Mouse (Mus musculus): ENCODE data around the gene Hoxd4.

Hoxd4 gene

GRCm38 (mm10) chr2:74679596-74679971 is 32.1 kb upstream of the Hoxd4 start:
- no peak for DNase-seq (ENCODE audit: low read depth)

GRCm38 (mm10) chr2:74679980-74680379 is 31.7 kb upstream of the Hoxd4 start:
- no peak for DNase-seq (ENCODE audit: low read depth)

- DNase-seq (ENCODE audit: low read depth) = no peak
Measured at GRCm38 (mm10) chr2:74680561-74681398, 30.9 kb upstream of the Hoxd4 start.

- no peak for DNase-seq (ENCODE audit: low read depth)
Measured at GRCm38 (mm10) chr2:74681594-74682531, 29.9 kb upstream of the Hoxd4 start.

- no peak for DNase-seq (ENCODE audit: low read depth)
Measured at GRCm38 (mm10) chr2:74682796-74683195, 28.9 kb upstream of the Hoxd4 start.

- no peak for DNase-seq (ENCODE audit: low read depth)
Measured at GRCm38 (mm10) chr2:74683471-74683951, 28.2 kb upstream of the Hoxd4 start.

- no peak for DNase-seq (ENCODE audit: low read depth)
Measured at GRCm38 (mm10) chr2:74684106-74684505, 27.6 kb upstream of the Hoxd4 start.

GRCm38 (mm10) chr2:74685059-74685603 is 26.6 kb upstream of the Hoxd4 start:
- DNase-seq (ENCODE audit: low read depth) = no peak

- DNase-seq (ENCODE audit: low read depth) = no peak
Measured at GRCm38 (mm10) chr2:74686301-74686987, 25.3 kb upstream of the Hoxd4 start.

GRCm38 (mm10) chr2:74686988-74687697 is 24.6 kb upstream of the Hoxd4 start:
- DNase-seq (ENCODE audit: low read depth) = no peak

- no peak for DNase-seq (ENCODE audit: low read depth)
Measured at GRCm38 (mm10) chr2:74687698-74688555, 23.8 kb upstream of the Hoxd4 start.

- DNase-seq (ENCODE audit: low read depth) = no peak
Measured at GRCm38 (mm10) chr2:74688795-74689573, 22.7 kb upstream of the Hoxd4 start.

GRCm38 (mm10) chr2:74689574-74690337 is 22.0 kb upstream of the Hoxd4 start:
- no peak for DNase-seq (ENCODE audit: low read depth)

- DNase-seq (ENCODE audit: low read depth) = no peak
Measured at GRCm38 (mm10) chr2:74690338-74690716, 21.4 kb upstream of the Hoxd4 start.

- no peak for DNase-seq (ENCODE audit: low read depth)
Measured at GRCm38 (mm10) chr2:74691022-74691951, 20.4 kb upstream of the Hoxd4 start, which contains the start of gene Hoxd10. Hoxd10 (plus strand) TSS chr2:74691924.

- no peak for DNase-seq (ENCODE audit: low read depth)
Measured at GRCm38 (mm10) chr2:74691995-74692807, 19.5 kb upstream of the Hoxd4 start.

Measured in c-Kit-positive CD71-negative TER-119-negative erythroid progenitor cells, embryonic 14.5 days (primary cell).